Mouse (Mus musculus) C2C12 (cell line): Measurements from ENCODE around the gene Ccdc62. TPM values are rescaled to one million over a fixed set of nuclear protein-coding genes. Genes with fewer than 3 reads are reported as not detected.

Experiments used
- H3K27me3 ChIP-seq: one replicate; pipeline ENCODE4 v1.6.1; 2011; ENCODE audit not compliant: control insufficient read depth, insufficient read depth, insufficient read length
- H3K36me3 ChIP-seq: one replicate; pipeline ENCODE4 v1.6.1; 2011; ENCODE audit not compliant: control insufficient read depth, insufficient read depth
- H3K4me3 ChIP-seq: one replicate; pipeline ENCODE4 v1.5.1; 2011; ENCODE audit warnings: mild to moderate bottlenecking, control low read depth; ENCODE audit not compliant: poor library complexity, insufficient read depth, severe bottlenecking
- H3K79me2 ChIP-seq: one replicate; pipeline ENCODE4 v1.6.1; 2011; ENCODE audit not compliant: control insufficient read depth, insufficient read depth
- H3K79me3 ChIP-seq: one replicate; pipeline ENCODE4 v1.6.1; 2011; ENCODE audit warnings: low read depth, control low read depth
- H3ac ChIP-seq: one replicate; pipeline ENCODE3; 2011; ENCODE audit warnings: low read depth; ENCODE audit not compliant: control insufficient read depth, insufficient read length
- CEBPB ChIP-seq: IDR thresholded peaks from one replicate; pipeline ENCODE4 v1.6.1; 2011; ENCODE audit warnings: low read depth, mild to moderate bottlenecking, control low read depth, moderate library complexity
- CTCF ChIP-seq: IDR thresholded peaks from one replicate; pipeline ENCODE4 v1.5.1; 2011; ENCODE audit not compliant: control insufficient read depth, insufficient read depth, insufficient read length
- FOSL1 ChIP-seq: IDR thresholded peaks from one replicate; pipeline ENCODE4 v1.8.0; 2011; ENCODE audit warnings: mild to moderate bottlenecking, low read length; ENCODE audit not compliant: poor library complexity, insufficient read depth, severe bottlenecking
- MAX ChIP-seq: IDR thresholded peaks from one replicate; pipeline ENCODE4 v1.6.1; 2011; ENCODE audit warnings: mild to moderate bottlenecking, control low read depth
- MYOD1 ChIP-seq: IDR thresholded peaks from one replicate; pipeline ENCODE4 v1.6.1; 2011; ENCODE audit warnings: low read depth; ENCODE audit not compliant: control insufficient read depth, insufficient read length
- MYOG ChIP-seq: IDR thresholded peaks from one replicate; pipeline ENCODE4 v1.6.1; 2011; ENCODE audit not compliant: control insufficient read depth, insufficient read length; ENCODE audit errors: extremely low read depth
- USF1 ChIP-seq: IDR thresholded peaks from one replicate; pipeline ENCODE4 v1.6.1; 2011; ENCODE audit warnings: low read depth, mild to moderate bottlenecking, control low read depth, moderate library complexity
- long read RNA-seq, 2 experiments: library from polyadenylated mRNA; unstranded; transcript quantifications; one replicate each; pipeline ENCODE4 v2.0.0; 2019 to 2020
- polyA plus RNA-seq: library from polyadenylated mRNA; unstranded; fragments of >200 nt; fragmentation: generic; extraction: Trizol; gene quantifications from one replicate; pipeline ENCODE4 v1.2.1, GENCODE M21; 2012; ENCODE audit warnings: missing spikeins

The Ccdc62 gene
- polyA plus RNA-seq, result 2.5 TPM
- long read RNA-seq, experiment 1, partial matches to known transcripts, result 0 of 5 reads
- long read RNA-seq, experiment 1, other reads (novel, unspliced or antisense), result 2 of 5 reads
- long read RNA-seq, experiment 2, partial matches to known transcripts, result 1 of 1 reads
- long read RNA-seq, experiment 2, other reads (novel, unspliced or antisense), result 0 of 1 reads

DNA sequence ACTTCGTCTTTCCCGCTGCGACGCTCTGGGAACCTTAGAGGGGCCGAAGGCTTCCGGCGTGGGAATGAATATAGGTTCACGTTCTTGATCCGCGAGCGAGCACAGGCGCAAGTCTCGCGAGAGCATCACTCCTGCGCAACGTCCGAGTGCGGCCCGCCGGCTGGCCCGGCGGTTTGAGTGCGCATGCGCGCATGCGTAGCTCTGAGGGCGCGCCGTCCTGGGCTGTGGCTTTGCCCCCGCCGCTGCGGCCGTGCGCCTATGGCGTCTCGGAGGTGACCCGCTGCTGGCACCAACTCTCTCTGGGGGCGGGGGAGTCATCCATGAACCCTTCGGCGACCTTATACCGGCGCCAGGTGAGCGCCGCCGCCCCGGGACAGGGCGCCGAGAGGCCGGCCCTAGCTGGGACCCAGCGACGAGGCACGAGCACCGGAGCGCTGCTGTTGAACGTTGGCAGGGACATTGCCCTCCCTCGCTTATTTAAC, at the start of gene Ccdc62:
Gene Ccdc62 (plus strand): TSS at position 172 of the 482 bp plus-strand sequence.
- Histone ChIP-seq H3K79me3 (no peaks in the 10 kb centered on the region), H3K79me2 (no peaks in the 10 kb centered on the region), H3ac (peak within 1 kb of the TSS; percentile 59), H3K36me3 (peaks cover 32% of the 10 kb centered on the region), H3K27me3 (no peaks in the 10 kb centered on the region), H3K4me3 (peak within 1 kb of the TSS; percentile 44)
- no peak for TF ChIP-seq CTCF
- peak; percentile 47 for TF ChIP-seq MAX
- TF ChIP-seq MYOD1, result no peak
- TF ChIP-seq USF1, result no peak
- peak; percentile 15 for TF ChIP-seq CEBPB

DNA sequence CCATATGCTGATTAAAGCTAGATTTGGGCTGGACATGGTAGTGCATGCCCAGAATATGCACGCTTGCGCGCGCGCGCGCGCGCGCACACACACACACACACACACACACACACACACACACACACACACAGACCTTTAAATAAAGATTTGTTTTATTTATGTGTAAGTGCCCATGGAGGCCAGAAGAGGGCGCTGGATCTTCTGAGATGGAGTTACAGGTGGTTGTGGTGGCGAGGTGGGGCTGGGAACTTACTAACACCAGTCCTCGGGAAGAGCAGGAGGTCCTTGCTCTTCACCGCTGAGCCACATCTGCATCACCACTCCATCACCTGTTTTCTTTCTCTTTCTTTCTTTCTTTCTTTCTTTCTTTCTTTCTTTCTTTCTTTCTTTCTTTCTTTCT, 49.7 kb upstream of the Ccdc62 start:
- no peak overlapping the region for H3K4me3 ChIP-seq
- no peaks in the 10 kb centered on the region for H3K27me3 ChIP-seq
- H3K36me3 ChIP-seq, result no peaks in the 10 kb centered on the region
- no peak overlapping the region for H3ac ChIP-seq
- no peaks in the 10 kb centered on the region for H3K79me3 ChIP-seq
- TF ChIP-seq MYOG, result no peak
- no peak for TF ChIP-seq CTCF
- no peak for TF ChIP-seq USF1
- no peak for TF ChIP-seq CEBPB
- TF ChIP-seq MYOD1, result no peak
- TF ChIP-seq FOSL1, result no peak
- TF ChIP-seq MAX, result no peak
- no peaks in the 10 kb centered on the region for H3K79me2 ChIP-seq

DNA sequence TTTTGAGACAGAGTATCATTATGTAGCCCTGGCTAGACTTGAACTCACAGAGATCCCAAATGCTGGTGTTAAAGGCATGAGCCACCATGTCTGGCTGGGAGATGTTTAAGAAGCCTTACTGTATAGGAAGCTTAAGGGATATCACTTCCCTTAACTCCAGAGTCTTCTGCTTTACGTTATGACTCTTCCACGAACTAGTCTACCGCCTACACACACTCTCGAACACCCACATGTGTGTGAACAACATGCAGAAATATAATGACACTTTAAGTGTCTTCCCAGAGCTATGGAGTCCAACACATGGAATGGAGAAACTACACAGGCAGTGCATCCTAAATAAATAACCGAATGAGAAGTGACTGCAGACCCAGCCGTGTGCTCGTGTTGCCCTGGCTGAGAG, 46.6 kb upstream of the Ccdc62 start:
- no peak for TF ChIP-seq MYOD1
- TF ChIP-seq FOSL1, result no peak
- no peak for TF ChIP-seq CTCF
- no peak for TF ChIP-seq MAX
- no peak for TF ChIP-seq CEBPB
- no peak for TF ChIP-seq USF1
- no peak for TF ChIP-seq MYOG
- Histone ChIP-seq H3K27me3 (no peaks in the 10 kb centered on the region), H3K4me3 (no peak overlapping the region), H3K36me3 (no peaks in the 10 kb centered on the region), H3K79me2 (no peaks in the 10 kb centered on the region), H3K79me3 (no peaks in the 10 kb centered on the region), H3ac (no peak overlapping the region)

DNA sequence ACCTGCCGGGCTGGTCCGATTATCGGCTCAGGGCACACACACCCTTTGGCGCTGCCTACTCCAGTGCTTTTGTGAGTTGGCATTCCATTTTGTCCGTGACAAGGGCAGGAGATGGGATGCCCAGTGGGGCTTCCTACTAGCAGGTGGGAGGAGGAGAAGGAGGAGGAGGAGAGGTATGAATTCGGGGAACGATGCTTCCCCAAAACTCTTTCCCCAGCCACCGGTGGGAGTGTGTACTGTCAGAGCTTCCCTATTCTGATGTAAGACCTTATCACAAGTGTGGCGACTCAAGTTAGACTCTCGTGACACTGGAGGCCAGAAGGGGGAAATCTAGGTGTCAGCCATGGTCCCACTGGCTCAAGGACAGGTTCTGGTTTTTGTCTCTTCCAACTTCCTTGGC, 46.1 kb upstream of the Ccdc62 start:
- TF ChIP-seq MAX (no peak), USF1 (no peak)
- Histone ChIP-seq H3ac (no peak overlapping the region), H3K4me3 (no peak overlapping the region), H3K36me3 (no peaks in the 10 kb centered on the region), H3K79me3 (no peaks in the 10 kb centered on the region), H3K79me2 (no peaks in the 10 kb centered on the region), H3K27me3 (no peaks in the 10 kb centered on the region)

DNA sequence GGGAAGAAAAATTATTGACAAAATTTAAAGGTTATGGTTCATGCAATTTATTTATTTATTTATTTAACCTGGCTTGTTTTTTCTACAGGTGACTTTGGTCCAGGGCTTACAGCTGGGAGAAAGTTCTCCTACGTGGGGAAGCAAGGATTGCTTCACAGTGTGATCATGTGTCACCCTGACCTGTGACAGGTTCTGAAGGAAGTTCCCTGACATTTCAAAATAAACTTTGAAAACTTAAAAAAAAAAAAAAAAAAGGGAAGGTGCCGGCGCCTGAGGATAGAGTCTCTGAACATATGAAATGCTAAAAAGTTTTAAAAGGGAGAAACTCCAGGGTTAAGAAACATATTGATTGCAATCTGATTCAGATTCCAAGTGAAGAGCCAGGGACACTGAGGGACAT, 44.1 kb upstream of the Ccdc62 start:
- Histone ChIP-seq H3K4me3 (no peak overlapping the region), H3K36me3 (no peaks in the 10 kb centered on the region), H3K27me3 (no peaks in the 10 kb centered on the region), H3ac (no peak overlapping the region), H3K79me3 (no peaks in the 10 kb centered on the region), H3K79me2 (no peaks in the 10 kb centered on the region)
- no peak for TF ChIP-seq USF1
- no peak for TF ChIP-seq MYOD1
- TF ChIP-seq MAX, result no peak
- no peak for TF ChIP-seq FOSL1
- no peak for TF ChIP-seq CEBPB
- no peak for TF ChIP-seq MYOG
- TF ChIP-seq CTCF, result no peak

DNA sequence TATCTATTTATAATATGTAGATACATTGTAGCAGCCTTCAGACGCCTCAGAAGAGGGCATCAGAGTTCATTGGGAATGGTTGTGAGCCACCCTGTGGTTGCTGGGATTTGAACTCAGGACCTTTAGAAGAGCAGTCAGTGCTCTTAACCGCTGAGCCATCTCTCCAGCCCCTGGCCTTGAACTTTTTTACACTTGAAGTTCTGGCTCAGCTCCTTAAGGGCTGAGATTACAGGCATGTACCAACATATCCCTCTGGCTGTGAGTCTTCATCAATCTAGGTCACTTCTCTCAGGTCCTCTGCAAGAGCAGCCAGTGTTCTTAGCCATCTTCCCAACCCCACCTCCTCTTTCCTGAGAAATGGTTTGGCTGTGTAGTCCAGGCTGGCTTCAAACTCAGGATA, 40.2 kb upstream of the Ccdc62 start:
- H3K4me3 ChIP-seq, result no peak overlapping the region
- TF ChIP-seq FOSL1, result no peak
- no peak for TF ChIP-seq CEBPB
- TF ChIP-seq CTCF, result no peak
- no peak for TF ChIP-seq MYOG
- no peak for TF ChIP-seq USF1
- no peak for TF ChIP-seq MAX
- no peak for TF ChIP-seq MYOD1
- no peaks in the 10 kb centered on the region for H3K79me2 ChIP-seq
- H3ac ChIP-seq, result no peak overlapping the region
- no peaks in the 10 kb centered on the region for H3K27me3 ChIP-seq
- no peaks in the 10 kb centered on the region for H3K36me3 ChIP-seq
- no peaks in the 10 kb centered on the region for H3K79me3 ChIP-seq
